Mouse (Mus musculus): ENCODE data around the gene Sorcs1.

Sorcs1 gene

DNA sequence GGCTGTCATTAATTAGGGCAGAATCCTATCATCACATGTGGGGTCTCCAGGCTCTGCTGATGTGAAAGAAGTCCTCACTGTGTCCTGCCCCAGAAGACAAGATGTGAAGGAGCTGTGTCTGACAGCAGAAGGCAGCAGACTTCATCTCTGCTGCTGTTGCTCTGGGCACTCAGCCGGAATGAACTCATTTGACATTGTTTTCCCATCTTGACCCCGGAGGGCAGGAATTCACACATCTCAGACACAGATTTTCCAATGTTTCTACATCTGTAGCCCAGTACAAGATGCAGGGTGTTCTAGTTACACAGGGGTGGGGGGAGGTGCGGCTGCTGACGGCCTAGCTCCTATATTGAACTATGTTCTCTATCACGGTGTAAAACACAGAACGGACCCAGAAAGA is 474.1 kb downstream of the Sorcs1 start:
- DNase-seq = no peak

DNA sequence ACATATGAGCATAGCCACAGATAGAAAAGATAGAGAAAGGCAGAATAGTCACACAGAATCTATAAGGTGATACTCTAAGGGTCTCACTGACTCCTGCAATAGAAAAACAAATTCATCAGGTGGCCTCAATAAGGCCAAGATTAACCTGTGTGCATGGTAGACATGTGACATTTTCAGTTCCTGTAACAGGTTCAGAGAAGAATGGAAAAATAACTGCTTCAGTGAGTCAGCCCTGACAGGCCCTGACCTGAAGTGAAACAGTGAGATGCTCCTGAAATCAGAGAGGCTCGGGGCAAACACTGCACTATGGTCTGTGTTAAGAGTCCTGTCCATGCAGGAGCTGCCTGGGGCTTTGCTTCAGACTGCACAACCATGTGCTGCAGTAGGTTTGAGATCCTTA is 481.9 kb downstream of the Sorcs1 start:
- DNase-seq = no peak

DNA sequence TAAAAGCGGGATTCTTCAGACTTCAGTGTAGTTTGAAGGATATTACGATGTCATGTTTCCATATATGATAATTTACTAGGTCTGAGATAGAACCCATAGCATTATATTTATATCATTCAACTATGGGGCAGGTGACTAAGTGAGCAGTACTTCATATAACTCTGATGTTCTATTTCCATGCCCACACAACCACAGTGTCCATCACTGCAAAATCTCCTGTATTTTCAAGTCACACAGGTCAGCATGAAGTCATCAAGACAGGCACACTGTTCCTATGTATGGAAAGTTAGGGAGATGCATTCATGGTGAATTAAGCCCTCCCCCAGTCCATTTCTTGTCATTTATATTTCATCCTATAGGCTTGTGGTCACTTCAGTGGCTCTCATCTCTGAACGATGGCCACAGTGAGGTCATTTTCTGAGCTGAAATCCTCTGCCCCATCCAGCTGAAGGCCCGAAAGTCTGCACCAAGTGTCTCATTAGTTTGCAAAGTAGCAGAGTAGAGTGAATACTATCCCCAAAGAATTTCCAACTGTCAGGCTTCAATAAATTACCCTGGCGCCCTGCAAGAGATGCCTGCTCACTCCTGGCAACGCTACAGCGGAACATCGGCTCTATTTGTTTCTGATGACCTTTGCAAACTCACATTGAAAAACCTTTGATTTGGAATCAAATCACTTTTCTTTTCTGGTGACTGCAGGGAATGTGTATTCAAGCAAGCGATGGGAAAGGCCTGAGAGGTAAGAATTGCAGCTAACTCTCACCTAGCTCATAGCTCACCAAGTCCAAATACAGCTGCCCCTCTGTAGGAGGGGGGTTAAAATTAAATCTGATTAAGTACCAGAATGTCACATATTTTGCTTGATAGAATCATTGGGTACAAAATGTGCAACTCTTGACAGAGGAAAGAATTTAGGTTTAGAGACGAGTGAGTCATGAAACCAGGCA is 492.4 kb downstream of the Sorcs1 start:
- DNase-seq = no peak

GRCm38 (mm10) chr19:50184901-50185623 is 493.4 kb downstream of the Sorcs1 start:
- DNase-seq = no peak

- DNase-seq = no peak
These were observed 499.6 kb downstream of the Sorcs1 start for GRCm38 (mm10) chr19:50178851-50179250.

DNA sequence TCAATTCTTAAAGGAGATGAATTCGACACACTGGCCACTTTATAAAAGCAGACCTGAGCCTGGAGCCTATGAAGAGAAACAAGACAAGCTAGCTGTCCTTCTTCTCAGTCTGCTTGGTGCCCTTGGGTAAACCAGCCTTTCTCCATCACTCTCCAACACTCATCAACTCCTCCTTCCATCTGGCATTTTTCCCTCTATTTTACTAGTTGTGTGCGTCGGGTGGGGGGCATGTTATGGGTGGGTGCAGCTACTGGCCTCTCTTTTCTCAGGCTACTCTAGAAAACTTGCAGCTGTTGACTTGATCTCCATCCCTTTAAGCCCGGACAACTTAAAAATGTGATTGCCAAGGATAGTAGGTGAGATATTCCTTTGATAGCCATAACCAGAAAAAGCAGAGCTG is 500.3 kb downstream of the Sorcs1 start:
- DNase-seq = no peak

DNA sequence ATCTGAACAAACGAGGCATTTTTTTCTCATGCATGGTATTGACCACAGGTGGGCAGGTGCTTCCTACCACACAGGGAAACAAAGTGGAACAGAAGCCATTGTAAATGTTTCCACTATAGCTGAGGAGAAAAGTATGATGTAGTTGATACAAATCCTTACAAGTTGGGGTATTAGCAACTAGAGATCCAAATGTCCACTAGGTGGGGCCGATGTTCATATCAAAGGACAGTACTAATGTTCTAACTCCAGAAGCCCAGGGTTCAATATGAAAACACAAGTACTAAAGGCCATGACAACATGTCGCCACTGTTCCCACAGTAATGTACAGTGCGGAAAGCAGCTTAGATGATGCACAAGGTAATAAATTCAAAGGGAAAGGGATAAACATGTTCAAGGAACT is 506.6 kb downstream of the Sorcs1 start:
- no peak for DNase-seq

GRCm38 (mm10) chr19:50151111-50151510 is 527.3 kb downstream of the Sorcs1 start:
- no peak for DNase-seq

DNA sequence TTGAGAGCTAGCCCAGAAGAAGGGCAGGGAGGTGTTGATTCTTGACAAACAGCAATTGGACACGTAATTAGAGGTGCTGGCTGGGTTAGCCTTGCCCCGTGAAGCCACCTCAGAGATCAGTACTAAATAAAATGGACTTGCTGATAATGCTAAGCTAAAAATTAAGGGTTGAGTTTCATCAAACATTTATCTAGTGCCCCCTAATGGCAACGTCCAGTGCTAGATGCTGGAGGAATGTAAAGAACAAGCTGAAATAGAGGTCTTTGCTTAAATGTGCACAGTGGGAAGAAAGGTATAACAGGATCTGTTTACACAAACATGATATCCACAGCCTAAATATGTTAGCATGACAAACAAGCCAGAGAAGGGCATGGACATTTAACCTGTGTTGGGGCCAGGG is 532.5 kb downstream of the Sorcs1 start:
- DNase-seq = no peak

GRCm38 (mm10) chr19:50141853-50142252 is 536.6 kb downstream of the Sorcs1 start:
- DNase-seq = no peak

DNA sequence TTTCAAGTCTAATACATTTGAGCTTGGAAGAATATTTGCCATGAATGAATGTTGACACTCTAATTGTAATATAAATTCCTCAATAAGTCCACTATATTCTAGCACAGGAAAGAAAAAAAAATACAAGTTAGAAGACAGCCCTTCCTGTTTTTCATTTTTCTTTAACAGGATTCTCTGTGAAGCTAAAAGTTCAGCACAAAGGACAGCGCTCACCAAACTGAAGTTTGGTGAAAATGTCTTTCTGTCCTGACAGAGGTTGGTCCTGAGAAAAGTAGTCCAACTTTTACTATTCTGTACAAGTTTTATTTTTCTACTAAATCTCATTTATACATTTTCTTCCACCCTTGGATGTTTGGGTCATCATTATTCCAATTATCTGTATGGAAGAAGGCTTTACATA is 543.8 kb downstream of the Sorcs1 start:
- no peak for DNase-seq

- DNase-seq = no peak
These were observed 572.4 kb downstream of the Sorcs1 start for GRCm38 (mm10) chr19:50105842-50106585.
